Mouse (Mus musculus) forebrain, embryonic 11.5 days (tissue): Measurements from ENCODE around the gene Mapk1. TPM values are rescaled to one million over a fixed set of nuclear protein-coding genes. Genes with fewer than 3 reads are reported as not detected.

ENCODE experiments used
- ATAC-seq: fragments of 200-750 bp; cut with Nextera tagmentation; replicated peaks from 2 replicates; pipeline ENCODE4 v1.8.0; 2017; ENCODE audit warnings: moderate TSS enrichment; ENCODE audit not compliant: low FRiP score
- DNase-seq: peaks from one replicate; pipeline ENCODE4 v3.0.0-alpha.2; 2017; ENCODE audit warnings: low spot score
- H3K27ac ChIP-seq: fragments of 300-500 bp; sonication (generic); 2 replicates; pipeline ENCODE4 v1.5.1; 2014; ENCODE audit warnings: low read depth, low read length
- H3K27me3 ChIP-seq: fragments of 300-500 bp; sonication (generic); 2 replicates; pipeline ENCODE4 v1.6.1; 2014; ENCODE audit warnings: mild to moderate bottlenecking, low read length, mixed read lengths; ENCODE audit not compliant: control insufficient read depth, insufficient read depth
- H3K36me3 ChIP-seq: fragments of 300-500 bp; sonication (generic); 2 replicates; pipeline ENCODE4 v1.6.1; 2014; ENCODE audit warnings: mild to moderate bottlenecking, low read length, moderate library complexity, mixed read lengths; ENCODE audit not compliant: control insufficient read depth, insufficient read depth
- H3K4me1 ChIP-seq: fragments of 300-500 bp; sonication (generic); replicated peaks from 2 replicates; pipeline ENCODE4 v1.6.1; 2014; ENCODE audit warnings: low read length, mixed read lengths; ENCODE audit not compliant: control insufficient read depth, insufficient read depth
- H3K4me2 ChIP-seq: fragments of 300-500 bp; sonication (generic); 2 replicates; pipeline ENCODE4 v1.6.1; 2014; ENCODE audit warnings: low read depth, mild to moderate bottlenecking, low read length, moderate library complexity, mixed read lengths; ENCODE audit not compliant: severe bottlenecking
- H3K4me3 ChIP-seq: fragments of 300-500 bp; sonication (generic); 2 replicates; pipeline ENCODE4 v1.5.1; 2014; ENCODE audit warnings: low read depth, low read length
- H3K9ac ChIP-seq: fragments of 300-500 bp; sonication (generic); 2 replicates; pipeline ENCODE4 v1.6.1; 2014; ENCODE audit warnings: low read length
- H3K9me3 ChIP-seq: fragments of 300-500 bp; sonication (generic); 2 replicates; pipeline ENCODE4 v1.6.1; 2016; ENCODE audit warnings: low read length, mixed read lengths; ENCODE audit not compliant: control insufficient read depth
- WGBS: fragments of 180-500 bp; shearing (Covaris S2); extraction: QIAGEN DNeasy Blood & Tissue Kit; methylation state at CpG from one replicate; pipeline ENCODE4 v1.1.7; 2014; 5-methylcytosine and 5-hydroxymethylcytosine counted together
- polyA plus RNA-seq: library from polyadenylated mRNA; unstranded; fragments of >200 nt; fragmentation: Nextera tagmentation; extraction: Ambion mirVana; gene quantifications from 2 replicates; pipeline ENCODE4 v1.2.1, GENCODE M21; 2014

The Mapk1 gene
- 197 and 202 TPM in 2 replicates for polyA plus RNA-seq

- Histone ChIP-seq H3K27ac (peak within 1 kb of the TSS; percentile 85), H3K9me3 (no peaks in the 10 kb centered on the region), H3K27me3 (no peaks in the 10 kb centered on the region), H3K4me2 (peak within 1 kb of the TSS; percentile 75), H3K4me1 (no peaks in the 10 kb centered on the region; the same call in 1 of the 2 replicates), H3K4me3 (peak within 1 kb of the TSS; percentile 98), H3K9ac (peak within 1 kb of the TSS; percentile 95), H3K36me3 (no peaks in the 10 kb centered on the region; the same call in 1 of the 2 replicates)
- WGBS = 0% methylated on average over 35 of the region's 35 CpGs
- ATAC-seq (peak; percentile 98), DNase-seq (peak; percentile 98)
These were observed at the start of gene Mapk1 for GRCm38 (mm10) chr16:16983131-16983533. Mapk1 (plus strand) TSS chr16:16983382.

GRCm38 (mm10) chr16:16939543-16939942 lies 43.6 kb upstream of the Mapk1 start:
- 91% methylated on average over 9 of the region's 9 CpGs for WGBS
- H3K9me3 ChIP-seq = no peaks in the 10 kb centered on the region; the same call in 1 of the 2 replicates
- no peak overlapping the region for H3K9ac ChIP-seq
- no peaks in the 10 kb centered on the region for H3K36me3 ChIP-seq
- H3K4me1 ChIP-seq = no peaks in the 10 kb centered on the region
- ATAC-seq (no peak), DNase-seq (no peak)
- no peak overlapping the region for H3K4me2 ChIP-seq
- no peaks in the 10 kb centered on the region for H3K27me3 ChIP-seq
- H3K4me3 ChIP-seq = no peak overlapping the region
- H3K27ac ChIP-seq = no peak overlapping the region

- 93% methylated on average over 2 of the region's 2 CpGs for WGBS
These were observed 42.1 kb upstream of the Mapk1 start for GRCm38 (mm10) chr16:16941078-16941477.

GRCm38 (mm10) chr16:16958575-16958974 lies 24.6 kb upstream of the Mapk1 start:
- Histone ChIP-seq H3K27ac (no peak overlapping the region), H3K9me3 (no peaks in the 10 kb centered on the region), H3K4me3 (no peak overlapping the region), H3K27me3 (no peaks in the 10 kb centered on the region), H3K4me2 (no peak overlapping the region), H3K36me3 (no peaks in the 10 kb centered on the region), H3K4me1 (no peaks in the 10 kb centered on the region), H3K9ac (no peak overlapping the region)
- DNase-seq = no peak
- no peak for ATAC-seq
- 29% methylated on average over 2 of the region's 5 CpGs for WGBS

More at GRCm38 (mm10) chr16:16941078-16941477, 42.1 kb upstream of the Mapk1 start:
- Histone ChIP-seq H3K27me3 (no peaks in the 10 kb centered on the region), H3K27ac (no peak overlapping the region), H3K9me3 (no peaks in the 10 kb centered on the region; the same call in 1 of the 2 replicates), H3K4me2 (no peak overlapping the region), H3K9ac (no peak overlapping the region), H3K36me3 (no peaks in the 10 kb centered on the region), H3K4me3 (no peak overlapping the region), H3K4me1 (no peaks in the 10 kb centered on the region)
- ATAC-seq (no peak), DNase-seq (no peak)

GRCm38 (mm10) chr16:16959907-16960306 lies 23.3 kb upstream of the Mapk1 start:
- 92% methylated on average over 6 of the region's 6 CpGs for WGBS
- H3K4me1 ChIP-seq = no peaks in the 10 kb centered on the region
- H3K4me3 ChIP-seq = no peak overlapping the region
- ATAC-seq (no peak), DNase-seq (no peak)
- H3K27ac ChIP-seq = no peak overlapping the region
- no peaks in the 10 kb centered on the region for H3K9me3 ChIP-seq
- H3K9ac ChIP-seq = no peak overlapping the region
- no peak overlapping the region for H3K4me2 ChIP-seq
- H3K27me3 ChIP-seq = no peaks in the 10 kb centered on the region
- no peaks in the 10 kb centered on the region for H3K36me3 ChIP-seq

GRCm38 (mm10) chr16:16965149-16965548 lies 18.0 kb upstream of the Mapk1 start:
- 72% methylated on average over 1 of the region's 1 CpGs for WGBS
- Histone ChIP-seq H3K4me3 (no peak overlapping the region), H3K9me3 (no peaks in the 10 kb centered on the region), H3K4me1 (no peaks in the 10 kb centered on the region), H3K27ac (no peak overlapping the region), H3K9ac (no peak overlapping the region), H3K4me2 (no peak overlapping the region), H3K36me3 (no peaks in the 10 kb centered on the region), H3K27me3 (no peaks in the 10 kb centered on the region)
- ATAC-seq (no peak), DNase-seq (no peak)

- Histone ChIP-seq H3K4me3 (no peak overlapping the region), H3K27ac (no peak overlapping the region), H3K9me3 (no peaks in the 10 kb centered on the region), H3K36me3 (no peaks in the 10 kb centered on the region), H3K4me2 (no peak overlapping the region), H3K4me1 (no peaks in the 10 kb centered on the region), H3K27me3 (no peaks in the 10 kb centered on the region), H3K9ac (no peak overlapping the region)
- DNase-seq (no peak), ATAC-seq (no peak)
These were observed 16.9 kb upstream of the Mapk1 start for GRCm38 (mm10) chr16:16966290-16966689.

- no peak for ATAC-seq
- WGBS = 89% methylated on average over 3 of the region's 3 CpGs
- no peak for DNase-seq
These were observed 5.1 kb upstream of the Mapk1 start for GRCm38 (mm10) chr16:16978061-16978460.

GRCm38 (mm10) chr16:16978765-16979164 lies 4.4 kb upstream of the Mapk1 start:
- Histone ChIP-seq H3K9ac (no peak overlapping the region), H3K4me1 (no peaks in the 10 kb centered on the region), H3K9me3 (no peaks in the 10 kb centered on the region), H3K4me2 (no peak overlapping the region), H3K4me3 (no peak overlapping the region), H3K27ac (no peak overlapping the region), H3K27me3 (no peaks in the 10 kb centered on the region), H3K36me3 (no peaks in the 10 kb centered on the region)
- 87% methylated on average over 2 of the region's 2 CpGs for WGBS
- DNase-seq (no peak), ATAC-seq (no peak)

More at GRCm38 (mm10) chr16:16978061-16978460, 5.1 kb upstream of the Mapk1 start:
- H3K4me3 ChIP-seq = no peak overlapping the region
- H3K36me3 ChIP-seq = no peaks in the 10 kb centered on the region
- no peaks in the 10 kb centered on the region for H3K27me3 ChIP-seq
- H3K4me2 ChIP-seq = no peak overlapping the region
- no peaks in the 10 kb centered on the region for H3K9me3 ChIP-seq
- no peak overlapping the region for H3K9ac ChIP-seq
- H3K4me1 ChIP-seq = no peaks in the 10 kb centered on the region
- H3K27ac ChIP-seq = no peak overlapping the region
